Mouse (Mus musculus): ENCODE results near the gene Rbm15b.

DNA sequence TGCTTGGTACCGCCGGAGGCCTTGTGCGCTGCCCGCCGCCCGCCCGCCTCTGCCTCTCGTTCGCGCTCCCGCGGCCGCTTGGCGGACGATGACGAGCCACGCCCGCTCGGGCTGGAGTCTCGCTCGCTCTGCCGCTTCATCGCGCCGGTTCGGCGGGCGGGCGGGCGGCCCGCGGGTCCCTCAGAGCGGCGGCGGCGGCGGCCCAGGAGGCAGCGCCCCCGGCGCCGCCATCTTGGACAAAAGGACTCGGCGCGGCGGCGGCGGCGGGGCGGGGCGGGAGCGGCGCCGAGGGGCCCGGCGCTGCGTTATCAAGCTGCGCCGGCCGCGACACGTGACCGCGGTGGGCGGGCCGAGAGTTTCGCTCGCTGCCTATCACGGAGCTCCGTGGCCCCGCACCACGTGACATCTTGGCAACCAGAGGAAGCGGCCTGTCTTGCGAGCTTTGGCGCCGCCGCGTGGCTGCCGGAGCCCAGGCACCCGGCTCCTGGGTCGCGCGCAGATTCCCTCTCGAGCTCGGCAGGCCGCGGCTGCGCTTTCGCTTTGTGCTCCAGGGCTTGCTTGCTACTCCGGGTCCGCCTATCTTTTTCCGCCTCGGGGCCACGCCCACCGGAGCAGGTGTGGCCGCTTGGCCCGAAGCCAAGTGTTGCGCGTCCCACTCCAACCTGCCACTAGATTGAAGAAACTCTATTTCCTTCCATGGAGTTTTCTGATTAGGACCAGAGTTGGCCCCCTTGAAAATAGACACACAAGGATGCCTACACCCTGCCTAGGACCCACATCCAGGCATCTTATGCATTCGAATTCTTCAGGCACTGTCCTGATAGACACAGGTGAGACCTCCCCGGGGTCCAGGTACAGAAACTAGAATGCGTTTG is at the start of gene Rbm15b:
- TF ChIP-seq CTCF (IDR thresholded peaks at IDR 0.05; ENCODE audit: low read depth, low read length) (no peak; the same call in 1 of the 2 replicates), POLR2A (IDR thresholded peaks at IDR 0.05; ENCODE audit: borderline replicate concordance, low read depth, low read length) (peak; percentile 74; the same call in 1 of the 2 replicates)
